Mouse (Mus musculus) forebrain, embryonic 11.5 days (tissue): ENCODE measurements around the gene Rab44. TPM values are rescaled to one million over a fixed set of nuclear protein-coding genes. Genes with fewer than 3 reads are reported as not detected.

Experiments
- ATAC-seq: fragments of 200-750 bp; cut with Nextera tagmentation; replicated peaks from 2 replicates; pipeline ENCODE4 v1.8.0; 2017; ENCODE audit warnings: moderate TSS enrichment; ENCODE audit not compliant: low FRiP score
- DNase-seq: peaks from one replicate; pipeline ENCODE4 v3.0.0-alpha.2; 2017; ENCODE audit warnings: low spot score
- H3K27ac ChIP-seq: fragments of 300-500 bp; sonication (generic); 2 replicates; pipeline ENCODE4 v1.5.1; 2014; ENCODE audit warnings: low read depth, low read length
- H3K27me3 ChIP-seq: fragments of 300-500 bp; sonication (generic); 2 replicates; pipeline ENCODE4 v1.6.1; 2014; ENCODE audit warnings: mild to moderate bottlenecking, low read length, mixed read lengths; ENCODE audit not compliant: control insufficient read depth, insufficient read depth
- H3K36me3 ChIP-seq: fragments of 300-500 bp; sonication (generic); 2 replicates; pipeline ENCODE4 v1.6.1; 2014; ENCODE audit warnings: mild to moderate bottlenecking, low read length, moderate library complexity, mixed read lengths; ENCODE audit not compliant: control insufficient read depth, insufficient read depth
- H3K4me1 ChIP-seq: fragments of 300-500 bp; sonication (generic); replicated peaks from 2 replicates; pipeline ENCODE4 v1.6.1; 2014; ENCODE audit warnings: low read length, mixed read lengths; ENCODE audit not compliant: control insufficient read depth, insufficient read depth
- H3K4me2 ChIP-seq: fragments of 300-500 bp; sonication (generic); 2 replicates; pipeline ENCODE4 v1.6.1; 2014; ENCODE audit warnings: low read depth, mild to moderate bottlenecking, low read length, moderate library complexity, mixed read lengths; ENCODE audit not compliant: severe bottlenecking
- H3K4me3 ChIP-seq: fragments of 300-500 bp; sonication (generic); 2 replicates; pipeline ENCODE4 v1.5.1; 2014; ENCODE audit warnings: low read depth, low read length
- H3K9ac ChIP-seq: fragments of 300-500 bp; sonication (generic); 2 replicates; pipeline ENCODE4 v1.6.1; 2014; ENCODE audit warnings: low read length
- H3K9me3 ChIP-seq: fragments of 300-500 bp; sonication (generic); 2 replicates; pipeline ENCODE4 v1.6.1; 2016; ENCODE audit warnings: low read length, mixed read lengths; ENCODE audit not compliant: control insufficient read depth
- WGBS: fragments of 180-500 bp; shearing (Covaris S2); extraction: QIAGEN DNeasy Blood & Tissue Kit; methylation state at CpG from one replicate; pipeline ENCODE4 v1.1.7; 2014; 5-methylcytosine and 5-hydroxymethylcytosine counted together
- polyA plus RNA-seq: library from polyadenylated mRNA; unstranded; fragments of >200 nt; fragmentation: Nextera tagmentation; extraction: Ambion mirVana; gene quantifications from 2 replicates; pipeline ENCODE4 v1.2.1, GENCODE M21; 2014

Gene Rab44
- polyA plus RNA-seq, 1 experiment from 2014 or later = 0.08 TPM

DNA sequence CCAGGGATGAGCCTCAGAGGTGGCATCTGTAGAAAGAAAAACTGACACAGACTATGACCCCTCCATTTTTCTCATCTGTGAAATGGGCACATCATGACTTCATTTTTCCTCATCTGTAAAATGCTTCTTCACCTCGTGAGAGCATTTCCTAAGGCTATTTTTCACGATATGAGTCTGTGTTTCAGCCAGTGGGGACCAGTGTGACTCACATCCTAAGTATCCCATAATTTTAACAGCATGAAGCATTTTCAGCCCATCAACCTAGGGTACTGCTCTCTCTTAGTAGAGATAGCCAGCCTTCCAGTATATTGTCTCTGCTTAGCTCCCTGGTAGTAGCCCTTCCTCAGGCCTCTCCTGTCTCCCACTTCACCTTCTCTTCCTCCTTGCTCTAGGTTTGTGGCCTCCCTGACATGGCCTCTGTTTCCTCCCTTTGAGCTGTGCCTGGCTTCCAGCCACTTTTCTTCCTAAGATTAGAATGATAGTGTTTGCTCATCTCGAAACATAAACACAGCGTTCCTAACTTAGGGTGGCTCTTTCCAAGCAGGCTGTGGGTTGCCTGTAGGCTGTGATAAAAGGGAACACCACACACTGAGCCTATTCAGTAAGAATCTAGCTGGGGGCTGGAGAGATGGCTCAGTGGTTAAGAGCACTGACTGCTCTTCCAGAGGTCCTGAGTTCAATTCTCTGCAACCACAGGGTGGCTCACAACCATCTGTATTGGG lies 66.6 kb downstream of the Rab44 start:
- Histone ChIP-seq H3K4me1 (peaks cover 14% of the 10 kb centered on the region), H3K27ac (no peak overlapping the region)
- WGBS = 85% methylated on average over 4 of the region's 4 CpGs

DNA sequence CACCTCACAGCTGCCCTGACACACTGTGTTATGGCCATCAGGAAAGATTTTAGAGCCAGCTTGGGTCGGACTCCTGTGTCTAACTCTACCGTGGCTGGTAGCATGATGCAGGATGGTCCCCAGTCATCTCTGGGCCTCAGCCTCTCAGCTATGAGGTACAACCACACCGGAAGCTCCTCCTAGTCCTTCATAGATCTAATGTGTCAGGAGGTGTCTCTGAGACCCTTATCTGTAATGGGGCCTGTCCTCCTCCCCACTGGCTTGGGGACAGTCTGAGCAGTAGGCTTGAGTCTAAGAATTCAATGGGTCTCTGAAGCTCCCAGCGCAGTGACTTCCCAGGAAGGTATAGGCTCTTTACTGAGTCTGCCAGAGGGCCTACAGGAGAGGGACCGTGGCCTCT lies 67.8 kb downstream of the Rab44 start:
- Histone ChIP-seq H3K4me2 (no peak overlapping the region), H3K9me3 (no peaks in the 10 kb centered on the region), H3K4me1 (peaks cover 12% of the 10 kb centered on the region), H3K36me3 (no peaks in the 10 kb centered on the region), H3K27ac (no peak overlapping the region), H3K27me3 (no peaks in the 10 kb centered on the region), H3K9ac (no peak overlapping the region), H3K4me3 (no peak overlapping the region)
- ATAC-seq (no peak), DNase-seq (no peak)
- WGBS = 85% methylated on average over 5 of the region's 5 CpGs

More for the DNA sequence above, 66.6 kb downstream of the Rab44 start:
- Histone ChIP-seq H3K4me2 (no peak overlapping the region), H3K4me3 (no peak overlapping the region), H3K27me3 (no peaks in the 10 kb centered on the region), H3K9ac (no peak overlapping the region), H3K9me3 (no peaks in the 10 kb centered on the region), H3K36me3 (no peaks in the 10 kb centered on the region)
- ATAC-seq = no peak
- DNase-seq = no peak

DNA sequence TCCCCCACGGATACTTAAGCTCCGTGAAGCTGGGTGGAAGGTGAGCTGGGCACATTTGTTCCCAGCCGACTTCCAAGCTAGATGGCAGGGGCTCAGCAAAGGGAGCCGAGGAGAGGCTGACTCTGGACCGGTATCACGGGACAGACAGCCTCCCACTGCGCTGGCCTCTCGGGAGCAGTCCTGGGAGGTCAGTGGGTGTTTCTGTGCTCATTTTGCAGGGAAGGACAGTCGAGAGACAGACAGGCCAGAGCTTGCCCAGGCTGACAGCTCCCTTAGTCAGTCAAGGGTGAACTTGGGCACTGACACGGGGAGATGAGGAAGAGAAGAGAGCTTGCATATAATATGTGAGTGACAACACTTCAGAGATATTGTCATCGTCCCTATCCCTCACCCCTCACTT lies 69.2 kb downstream of the Rab44 start:
- Histone ChIP-seq H3K4me1 (peaks cover 21% of the 10 kb centered on the region), H3K4me3 (no peak overlapping the region), H3K4me2 (no peak overlapping the region), H3K27me3 (no peaks in the 10 kb centered on the region), H3K9me3 (no peaks in the 10 kb centered on the region), H3K9ac (no peak overlapping the region), H3K36me3 (no peaks in the 10 kb centered on the region), H3K27ac (no peak overlapping the region)
- 69% methylated on average over 11 of the region's 11 CpGs for WGBS
- no peak for ATAC-seq
- no peak for DNase-seq

DNA sequence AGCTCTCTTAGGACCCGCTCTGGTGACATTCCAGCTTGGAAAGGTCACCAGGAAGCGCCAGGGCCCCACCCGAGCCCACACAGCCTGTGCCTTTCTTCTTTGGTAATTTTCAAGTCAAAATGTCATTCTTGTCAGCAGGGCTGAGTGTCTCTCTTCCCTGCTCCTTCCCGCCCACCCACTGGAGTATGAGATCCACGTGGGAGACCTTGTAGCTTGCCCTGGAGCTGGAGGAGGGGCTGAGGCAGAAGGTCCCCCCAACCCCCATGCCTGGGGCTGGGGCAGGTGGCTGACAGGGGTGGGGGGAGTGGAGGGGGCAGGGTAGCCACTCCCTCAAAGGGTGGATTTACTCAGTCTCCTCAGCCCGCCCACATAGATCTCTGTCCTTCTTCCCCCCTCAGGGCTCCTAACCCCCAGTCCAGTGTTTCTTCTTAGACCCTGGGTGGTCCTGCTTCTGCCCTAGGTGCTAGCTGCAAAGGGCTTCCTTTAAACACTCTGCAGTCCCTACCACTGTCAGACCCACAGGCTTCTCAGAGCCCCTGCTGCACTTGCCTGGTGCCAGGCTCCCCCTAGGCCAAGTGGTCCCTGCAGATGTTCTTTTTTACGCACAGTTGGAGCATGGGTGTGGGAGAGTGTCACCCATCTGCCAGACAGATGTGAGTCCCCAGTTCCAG lies 71.6 kb downstream of the Rab44 start:
- 0 out of 2 replicates have a peak, but pooled peaks have one; percentile 25 for ATAC-seq
- Histone ChIP-seq H3K36me3 (no peaks in the 10 kb centered on the region), H3K4me2 (no peak overlapping the region), H3K4me1 (peaks cover 26% of the 10 kb centered on the region), H3K27ac (no peak overlapping the region), H3K9ac (peak overlapping the region; percentile 35), H3K9me3 (no peaks in the 10 kb centered on the region), H3K27me3 (no peaks in the 10 kb centered on the region), H3K4me3 (no peak overlapping the region)
- DNase-seq = no peak
- 52% methylated on average over 5 of the region's 7 CpGs for WGBS

DNA sequence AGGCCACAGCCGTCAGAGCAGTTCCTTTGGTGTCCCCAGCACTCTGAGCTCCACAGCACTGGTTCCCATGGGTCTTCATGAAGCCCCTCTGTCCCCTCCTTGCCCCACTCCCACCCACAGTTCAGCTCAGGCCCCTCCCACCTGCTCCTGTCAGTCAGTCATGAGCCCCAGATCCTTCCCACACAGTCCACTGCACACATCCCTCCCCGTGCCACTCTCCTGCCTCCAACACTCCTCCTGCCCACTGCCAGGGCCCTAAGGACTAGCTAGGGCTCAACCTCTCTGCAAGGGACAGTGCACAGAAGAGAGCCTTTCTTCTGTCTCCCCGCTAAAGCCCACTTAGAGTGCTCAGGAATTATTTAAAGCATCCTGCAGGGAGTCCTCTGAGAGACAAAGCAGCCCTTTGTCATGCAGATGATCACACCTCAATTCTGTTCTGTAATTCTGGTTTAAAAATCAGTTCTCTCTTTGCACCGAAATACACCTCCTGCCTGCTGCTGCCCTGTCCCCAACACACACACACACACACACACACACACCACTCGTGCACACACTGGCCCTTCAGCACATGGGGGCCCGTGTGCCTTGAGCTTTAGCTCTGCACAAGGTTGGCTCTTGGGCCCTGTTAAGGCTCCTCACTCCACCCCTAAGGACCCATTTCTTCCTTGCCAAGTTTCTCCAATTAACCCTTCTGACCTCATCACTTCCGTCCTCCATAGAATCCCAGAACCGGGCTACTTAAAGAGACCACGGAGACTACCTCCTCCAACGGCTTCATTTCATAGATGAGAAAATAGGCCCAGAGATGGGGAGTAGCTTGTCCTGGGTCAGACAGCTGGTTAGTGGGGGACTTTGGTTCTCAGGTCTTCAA lies 73.3 kb downstream of the Rab44 start:
- H3K4me1 ChIP-seq = peaks cover 26% of the 10 kb centered on the region
- ATAC-seq = peak; percentile 57; the same call in 1 of the 2 replicates
- no peaks in the 10 kb centered on the region for H3K27me3 ChIP-seq
- no peaks in the 10 kb centered on the region for H3K36me3 ChIP-seq
- 7% methylated on average over 10 of the region's 10 CpGs for WGBS
- no peak for DNase-seq
- H3K4me3 ChIP-seq = no peak overlapping the region
- no peak overlapping the region for H3K4me2 ChIP-seq
- H3K27ac ChIP-seq = peak overlapping the region; percentile 53
- peak overlapping the region; percentile 20; the same call in 1 of the 2 replicates for H3K9ac ChIP-seq
- no peaks in the 10 kb centered on the region for H3K9me3 ChIP-seq

DNA sequence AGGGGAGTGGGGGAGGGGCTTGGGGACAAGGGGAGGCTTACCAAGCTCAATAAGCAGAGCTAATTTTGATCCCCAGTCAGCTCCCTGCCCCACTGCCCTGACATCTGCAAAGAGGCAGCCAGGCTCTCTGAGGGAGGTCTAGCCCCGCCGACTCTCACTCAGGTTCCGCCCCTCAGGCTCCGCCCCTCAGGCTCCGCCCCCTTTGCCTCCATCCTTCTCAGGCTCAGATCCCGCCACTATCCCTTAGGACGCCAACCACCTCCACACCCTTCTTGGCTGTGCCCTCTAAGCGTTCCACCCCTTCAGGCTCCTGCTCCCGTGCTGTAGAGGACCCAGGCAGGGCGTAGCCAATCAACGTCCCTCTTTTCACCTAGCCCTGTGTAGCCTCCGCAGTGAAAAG lies 75.0 kb downstream of the Rab44 start:
- 3% methylated on average over 12 of the region's 12 CpGs for WGBS
- Histone ChIP-seq H3K27me3 (no peaks in the 10 kb centered on the region), H3K9me3 (no peaks in the 10 kb centered on the region), H3K4me1 (peaks cover 26% of the 10 kb centered on the region), H3K36me3 (no peaks in the 10 kb centered on the region), H3K27ac (no peak overlapping the region), H3K9ac (no peak overlapping the region), H3K4me3 (no peak overlapping the region), H3K4me2 (0 out of 2 replicates have a peak overlapping the region, but pooled peaks have one; percentile 32)
- DNase-seq (peak; percentile 76), ATAC-seq (peak; percentile 57)

DNA sequence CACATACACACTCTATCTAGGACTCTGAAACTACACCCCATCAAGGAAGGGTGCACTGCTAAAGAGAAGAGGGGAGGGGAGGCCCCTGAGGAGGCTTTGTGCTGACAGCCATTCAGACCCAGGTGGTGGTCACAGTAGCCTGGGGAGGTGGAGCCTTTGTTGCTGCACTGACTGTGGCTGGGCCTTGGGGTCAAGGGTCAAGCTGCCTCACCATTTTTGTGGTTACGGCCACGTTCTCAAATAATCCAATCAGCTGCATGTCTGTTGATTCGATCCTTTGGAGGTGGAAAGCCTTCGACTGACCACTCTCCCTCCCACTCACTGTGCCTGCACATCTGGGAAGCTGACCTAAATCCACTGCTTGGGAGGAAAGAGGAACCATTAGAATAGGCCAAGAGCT lies 81.6 kb downstream of the Rab44 start:
- H3K27me3 ChIP-seq = no peaks in the 10 kb centered on the region
- no peaks in the 10 kb centered on the region for H3K9me3 ChIP-seq
- WGBS = 8% methylated on average over 4 of the region's 4 CpGs
- H3K27ac ChIP-seq = no peak overlapping the region
- H3K36me3 ChIP-seq = no peaks in the 10 kb centered on the region
- H3K9ac ChIP-seq = no peak overlapping the region
- no peak overlapping the region for H3K4me2 ChIP-seq
- DNase-seq (no peak), ATAC-seq (no peak)
- H3K4me1 ChIP-seq = peaks cover 10% of the 10 kb centered on the region
- H3K4me3 ChIP-seq = no peak overlapping the region
